15 mouse cellular contexts compared by ENCODE assay signal in genomic region chr10:21490910-21491309, GRCm38 (mm10).
DNase-seq lines count a peak whose midpoint lies in the region; ATAC-seq and TF ChIP-seq lines count a peak whose summit lies in the region.
"Had no signal": no experiment of that assay in that cellular context is flagged by ENCODE, and none has a peak within 500 bp of the region (broad histone marks: within the 10 kb centered on the region; RNA-seq: fewer than 3 reads in every experiment).

No protein-coding gene starts in this region.

- no peak for TF ChIP-seq CTCF in kidney, adult 2 months (conservative IDR thresholded peaks at IDR 0.05; ENCODE audit: insufficient read depth, insufficient read length, low read depth, low read length)
- no peak for TF ChIP-seq CTCF in left cerebral cortex, adult 2 months (IDR thresholded peaks at IDR 0.05)

- no peak overlapping the region for H3K27ac ChIP-seq in kidney, adult 2 months (ENCODE audit: insufficient read depth, low read depth, low read length)
- no peak overlapping the region for H3K27ac ChIP-seq in kidney, embryonic 16.5 days (ENCODE audit: low read length)
- H3K27ac ChIP-seq in intestine, embryonic 15.5 days, result no peak overlapping the region
- H3K27ac ChIP-seq in stomach, embryonic 14.5 days (ENCODE audit: low read length), result no peak overlapping the region
- H3K27ac ChIP-seq in left cerebral cortex, adult 2 months, result no peak overlapping the region
- H3K27ac ChIP-seq: limb, embryonic 13.5 days; macrophage; neural tube, embryonic 13.5 days had no signal

- intact Hi-C loops in left cerebral cortex, adult 2 months (cut with DNase I), result no loop called here

- no peaks in the 10 kb centered on the region for H3K27me3 ChIP-seq in kidney, adult 2 months (replicated peaks; ENCODE audit: control insufficient read depth, insufficient read depth, low read length)
- no peaks in the 10 kb centered on the region for H3K27me3 ChIP-seq in kidney, embryonic 16.5 days (ENCODE audit: insufficient read depth, low read length)
- H3K27me3 ChIP-seq in intestine, embryonic 15.5 days (replicated peaks), result no peaks in the 10 kb centered on the region
- H3K27me3 ChIP-seq in stomach, embryonic 14.5 days (ENCODE audit: control insufficient read depth, insufficient read depth, low read length), result no peaks in the 10 kb centered on the region
- H3K27me3 ChIP-seq: limb, embryonic 13.5 days; neural tube, embryonic 13.5 days had no signal

- 46% methylated on average over 8 of the region's 8 CpGs for WGBS in kidney, adult 2 months
- 56% methylated on average over 8 of the region's 8 CpGs for WGBS in kidney, embryonic 16.5 days
- 38% methylated on average over 8 of the region's 8 CpGs for WGBS in intestine, embryonic 15.5 days
- 35% methylated on average over 8 of the region's 8 CpGs for WGBS in stomach, embryonic 14.5 days

- no peaks in the 10 kb centered on the region for H3K36me3 ChIP-seq in kidney, adult 2 months (ENCODE audit: control insufficient read depth, insufficient read depth, low read length)
- H3K36me3 ChIP-seq in kidney, embryonic 16.5 days (ENCODE audit: insufficient read depth, low read length), result no peaks in the 10 kb centered on the region
- no peaks in the 10 kb centered on the region for H3K36me3 ChIP-seq in intestine, embryonic 15.5 days
- no peaks in the 10 kb centered on the region for H3K36me3 ChIP-seq in stomach, embryonic 14.5 days (ENCODE audit: control insufficient read depth, insufficient read depth, low read length)
- H3K36me3 ChIP-seq: limb, embryonic 13.5 days; neural tube, embryonic 13.5 days had no signal

- peaks cover 21% of the 10 kb centered on the region for H3K4me1 ChIP-seq in kidney, adult 2 months (ENCODE audit: control insufficient read depth, insufficient read depth, low read length)
- peaks cover 7% of the 10 kb centered on the region for H3K4me1 ChIP-seq in kidney, embryonic 16.5 days (ENCODE audit: insufficient read depth, low read length)
- no peaks in the 10 kb centered on the region for H3K4me1 ChIP-seq in intestine, embryonic 15.5 days (replicated peaks)
- H3K4me1 ChIP-seq in stomach, embryonic 14.5 days (ENCODE audit: control insufficient read depth, insufficient read depth, low read length), result no peaks in the 10 kb centered on the region

- H3K4me2 ChIP-seq in kidney, embryonic 16.5 days (replicated peaks; ENCODE audit: low read depth, low read length), result no peak overlapping the region
- no peak overlapping the region for H3K4me2 ChIP-seq in intestine, embryonic 15.5 days (replicated peaks)
- H3K4me2 ChIP-seq in stomach, embryonic 14.5 days (replicated peaks; ENCODE audit: low read depth, low read length), result no peak overlapping the region
- H3K4me2 ChIP-seq: limb, embryonic 13.5 days; neural tube, embryonic 13.5 days had no signal

- no peak overlapping the region for H3K9ac ChIP-seq in kidney, embryonic 16.5 days (replicated peaks; ENCODE audit: low read length)
- H3K9ac ChIP-seq in intestine, embryonic 15.5 days, result no peak overlapping the region
- no peak overlapping the region for H3K9ac ChIP-seq in stomach, embryonic 14.5 days (replicated peaks; ENCODE audit: low read depth, low read length)
- H3K9ac ChIP-seq: limb, embryonic 13.5 days; neural tube, embryonic 13.5 days had no signal

- TF ChIP-seq POLR2A in kidney, adult 2 months (IDR thresholded peaks at IDR 0.05; ENCODE audit: low read depth, low read length), result no peak

- ATAC-seq in kidney, embryonic 16.5 days (ENCODE audit: low FRiP score, low TSS enrichment), result no peak
- ATAC-seq in intestine, embryonic 15.5 days, result peak; percentile 87
- ATAC-seq in stomach, embryonic 14.5 days (ENCODE audit: insufficient number of reproducible peaks, insufficient read depth, low FRiP score, low read depth), result peak; percentile 19; the same call in 1 of the 2 replicates

- H3K4me3 ChIP-seq in kidney, adult 2 months (ENCODE audit: insufficient read depth, low read depth, low read length), result no peak overlapping the region
- no peak overlapping the region for H3K4me3 ChIP-seq in kidney, embryonic 16.5 days (ENCODE audit: low read length)
- H3K4me3 ChIP-seq in intestine, embryonic 15.5 days (replicated peaks), result no peak overlapping the region
- no peak overlapping the region for H3K4me3 ChIP-seq in stomach, embryonic 14.5 days (ENCODE audit: low read depth, low read length)
- H3K4me3 ChIP-seq in left cerebral cortex, adult 2 months, result no peak overlapping the region
- H3K4me3 ChIP-seq: limb, embryonic 13.5 days; neural tube, embryonic 13.5 days had no signal

- H3K9me3 ChIP-seq in kidney, embryonic 16.5 days (ENCODE audit: low read length), result no peaks in the 10 kb centered on the region
- H3K9me3 ChIP-seq in intestine, embryonic 15.5 days, result no peaks in the 10 kb centered on the region
- H3K9me3 ChIP-seq in stomach, embryonic 14.5 days (ENCODE audit: control insufficient read depth, low read depth, low read length), result no peaks in the 10 kb centered on the region
- H3K9me3 ChIP-seq: limb, embryonic 13.5 days; neural tube, embryonic 13.5 days had no signal

- peak; percentile 83 for DNase-seq in kidney, adult 2 months
- peak; percentile 84 for DNase-seq in kidney, postnatal 25 days
- no peak for DNase-seq in ovary, postnatal 36 days (ENCODE audit: low spot score)
- no peak for DNase-seq in left cerebral cortex, adult 2 months (ENCODE audit: extremely low spot score in 1 of 2, low spot score in 2 of 2)
- DNase-seq: adrenal gland, adult 8-10 months; B cell, adult 2 months; cerebellum, adult 9-11 months; gastrocnemius, postnatal 14 days; thymus, adult 2 months had no signal

Comparison
In these comparisons a context has a peak if more than half of its experiments do, and no peak if none do; other contexts are left out.
1. DNase-seq: peak in kidney, adult 2 months (single experiment) and kidney, postnatal 25 days (2 of 2); none in ovary, postnatal 36 days (single experiment) and left cerebral cortex, adult 2 months (0 of 2).